Mouse (Mus musculus): ENCODE results near the gene Mrvi1. TPM values are rescaled to one million over a fixed set of nuclear protein-coding genes. Genes with fewer than 3 reads are reported as not detected.

The Mrvi1 gene
- total RNA-seq, 2 experiments from 2014 or later, result 4.7 to 5.2 TPM

DNA sequence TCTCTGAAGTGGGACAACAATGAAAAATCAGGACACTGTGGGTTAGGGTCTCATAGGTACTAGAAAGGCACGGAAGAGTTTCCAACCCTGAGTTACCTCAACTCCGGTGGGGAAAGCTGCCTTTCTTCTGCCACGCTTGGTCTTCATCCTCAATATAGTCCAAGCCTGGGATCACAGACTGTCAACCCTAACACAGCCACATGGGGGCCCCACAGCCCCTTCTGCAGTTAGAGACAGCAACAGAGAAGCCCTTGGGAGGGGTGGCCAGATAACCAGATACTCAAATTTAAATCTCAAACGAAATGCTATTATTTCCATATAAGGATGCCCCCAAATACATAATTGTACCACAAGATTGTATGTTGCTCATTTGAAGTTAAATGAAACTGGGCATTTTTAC is 503 bp upstream of the Mrvi1 start:
- peak; percentile 56 for DNase-seq (ENCODE audit: low spot score)

DNA sequence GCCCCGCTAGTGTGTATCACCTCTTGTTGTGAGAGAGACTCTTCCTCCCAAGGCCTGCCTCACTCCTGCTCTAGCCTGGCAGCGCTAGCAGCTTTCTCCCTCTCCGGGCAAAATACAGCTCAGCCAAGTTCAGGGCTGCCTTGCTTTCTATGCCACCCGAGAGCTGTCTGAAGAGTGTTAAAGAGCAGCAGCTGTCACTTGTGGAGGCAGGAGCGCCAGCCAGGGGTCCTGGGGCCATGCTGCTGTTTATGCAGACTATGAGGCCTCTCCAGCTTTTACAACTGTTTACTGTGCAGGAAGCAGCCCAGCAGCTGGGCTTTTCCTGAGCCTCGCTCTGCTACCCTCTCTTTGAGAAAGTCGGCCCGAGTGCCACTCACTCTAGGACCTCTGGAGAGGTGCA is 1.2 kb downstream of the Mrvi1 start:
- DNase-seq (ENCODE audit: low spot score), result no peak

DNA sequence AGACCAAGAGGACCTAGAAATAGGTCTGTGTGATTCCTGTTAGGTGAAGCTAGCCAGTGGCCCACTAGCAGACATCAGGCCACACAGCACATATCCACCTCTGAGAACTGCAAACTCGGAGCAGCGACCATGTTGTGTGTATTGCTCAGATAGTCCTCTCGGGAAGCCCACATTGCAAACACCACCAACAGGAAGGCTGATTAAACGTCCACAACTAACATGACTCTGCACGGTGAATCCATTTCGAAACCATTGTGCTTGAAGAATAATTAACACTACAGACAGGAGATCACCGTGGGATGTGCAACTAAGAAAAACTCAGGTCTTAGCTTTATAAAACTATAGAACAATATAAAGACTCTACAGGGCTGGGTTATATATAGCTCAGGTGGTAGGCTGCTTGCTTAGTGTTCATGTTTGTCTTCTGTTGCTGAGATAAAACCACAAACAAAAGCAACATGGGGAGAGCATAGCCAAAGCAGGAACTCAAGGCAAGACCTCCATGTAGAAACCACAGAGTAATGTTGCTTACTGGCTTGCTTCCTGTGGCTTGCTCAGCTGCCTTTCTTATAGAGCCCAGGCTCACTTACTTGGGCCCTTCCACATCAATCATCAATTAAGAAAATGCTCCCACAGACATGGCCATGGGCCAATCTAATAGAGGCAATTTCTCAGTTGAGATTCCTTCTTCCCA is 4.4 kb downstream of the Mrvi1 start:
- DNase-seq (ENCODE audit: low spot score), result no peak

DNA sequence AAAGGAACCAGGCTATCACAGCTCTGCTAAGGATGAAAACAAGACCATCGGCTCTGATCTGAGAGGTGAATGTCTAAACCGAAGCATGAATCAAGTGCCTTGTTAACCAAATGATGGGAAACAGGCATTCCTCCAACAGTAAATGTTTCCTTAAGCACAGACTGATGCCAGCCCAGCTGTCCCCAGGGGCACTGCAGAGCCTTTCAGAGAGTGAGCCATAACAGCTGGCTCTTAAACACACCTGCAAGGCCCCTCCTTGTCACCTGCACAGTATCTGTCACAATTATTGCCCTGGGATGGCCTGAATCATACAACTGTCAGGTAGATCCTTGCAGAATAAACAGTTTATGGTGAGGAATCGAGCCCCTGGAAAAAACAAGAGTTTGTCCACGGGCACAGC is 8.8 kb downstream of the Mrvi1 start:
- no peak for DNase-seq (ENCODE audit: low spot score)

DNA sequence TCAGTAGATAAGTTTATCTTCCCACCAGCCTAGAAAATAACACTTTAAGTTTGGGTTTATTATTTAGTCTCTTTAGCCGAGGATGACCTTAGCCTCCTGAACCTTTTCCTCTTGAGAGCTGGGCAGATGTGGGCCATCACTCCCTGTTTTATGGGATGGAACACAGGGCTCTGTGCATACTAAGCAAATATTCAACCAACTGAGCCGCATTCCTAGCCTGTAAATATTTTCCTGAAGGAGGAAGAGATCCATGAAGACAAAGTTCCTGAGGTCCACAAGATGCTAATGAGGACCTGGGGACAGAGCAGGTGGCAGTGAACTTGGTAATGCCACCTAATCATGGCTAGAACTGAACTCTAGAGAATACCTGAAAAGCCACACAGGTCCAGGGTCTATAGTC is 9.5 kb downstream of the Mrvi1 start:
- DNase-seq (ENCODE audit: low spot score), result no peak

DNA sequence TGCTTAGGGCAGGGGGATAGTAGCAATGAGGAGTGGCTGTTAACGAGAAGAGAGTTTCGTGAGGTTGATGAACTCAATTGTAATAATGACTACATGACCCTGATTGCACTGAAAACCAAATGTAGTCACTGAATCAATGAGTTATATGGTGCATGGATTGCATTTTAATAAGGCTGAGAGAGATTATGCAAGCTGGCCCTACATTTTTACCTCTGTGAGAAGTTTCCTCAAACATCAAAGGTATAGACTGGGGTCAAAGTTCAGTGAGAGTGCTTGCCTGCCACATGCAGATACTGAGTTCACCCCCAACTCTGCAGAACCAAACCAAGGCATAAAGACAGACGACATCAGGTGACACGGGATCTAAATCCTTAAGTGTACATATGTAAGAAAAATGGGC is 14.9 kb downstream of the Mrvi1 start:
- DNase-seq (ENCODE audit: low spot score), result no peak

DNA sequence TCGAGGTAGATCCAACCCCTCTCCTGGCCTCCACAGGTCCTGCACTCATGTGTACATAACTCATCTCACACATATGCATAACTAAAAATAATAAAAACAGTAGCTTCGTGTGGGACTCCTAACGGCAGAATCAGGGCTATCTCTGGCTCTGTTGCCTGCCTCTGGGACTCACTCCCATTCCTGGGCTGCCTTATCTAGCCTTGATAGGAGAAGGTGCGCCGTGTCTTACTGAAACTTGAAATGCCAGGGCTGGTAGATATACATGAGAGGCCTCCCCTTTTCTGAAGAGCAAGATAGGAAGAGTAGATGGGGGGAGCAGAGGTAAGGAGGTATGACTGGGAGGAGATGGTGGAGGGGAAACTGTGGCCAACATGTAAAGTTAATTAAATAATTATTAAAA is 15.4 kb downstream of the Mrvi1 start:
- DNase-seq (ENCODE audit: low spot score), result no peak

DNA sequence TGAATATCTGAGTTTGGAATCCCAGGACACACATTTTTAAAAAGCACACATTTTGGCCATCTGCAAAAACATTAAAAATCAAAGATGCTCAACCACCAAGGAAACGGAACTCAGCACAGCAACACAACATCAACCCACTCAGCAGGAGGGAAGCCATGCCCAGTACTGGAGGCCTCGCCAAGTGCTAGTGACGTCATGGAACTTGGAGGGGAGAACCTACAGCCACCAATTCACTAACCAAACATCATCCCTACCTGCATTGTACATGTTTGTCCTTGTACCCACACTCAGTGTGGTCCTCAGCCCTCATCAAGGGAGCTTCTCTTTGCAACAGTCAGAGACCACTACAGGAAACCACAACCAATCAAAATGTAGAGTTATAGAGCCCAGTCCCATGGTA is 16.9 kb downstream of the Mrvi1 start:
- DNase-seq (ENCODE audit: low spot score), result no peak

DNA sequence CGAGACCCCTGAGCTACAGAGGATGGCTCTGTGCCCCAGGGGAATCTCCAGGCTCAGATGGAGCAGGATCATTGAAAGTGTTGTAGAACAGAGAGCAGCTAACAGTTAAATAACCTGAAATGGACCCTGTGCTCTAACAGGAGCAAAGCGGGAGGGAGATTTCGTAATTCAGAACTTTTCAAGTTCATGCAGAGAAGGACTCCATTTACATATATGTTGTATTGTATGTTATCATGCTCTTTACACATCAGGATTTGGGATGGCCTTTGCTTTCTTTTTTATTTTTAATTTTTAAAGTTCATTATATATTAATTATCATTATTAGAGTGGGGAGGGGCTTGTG is 18.6 kb downstream of the Mrvi1 start:
- no peak for DNase-seq (ENCODE audit: low spot score)

DNA sequence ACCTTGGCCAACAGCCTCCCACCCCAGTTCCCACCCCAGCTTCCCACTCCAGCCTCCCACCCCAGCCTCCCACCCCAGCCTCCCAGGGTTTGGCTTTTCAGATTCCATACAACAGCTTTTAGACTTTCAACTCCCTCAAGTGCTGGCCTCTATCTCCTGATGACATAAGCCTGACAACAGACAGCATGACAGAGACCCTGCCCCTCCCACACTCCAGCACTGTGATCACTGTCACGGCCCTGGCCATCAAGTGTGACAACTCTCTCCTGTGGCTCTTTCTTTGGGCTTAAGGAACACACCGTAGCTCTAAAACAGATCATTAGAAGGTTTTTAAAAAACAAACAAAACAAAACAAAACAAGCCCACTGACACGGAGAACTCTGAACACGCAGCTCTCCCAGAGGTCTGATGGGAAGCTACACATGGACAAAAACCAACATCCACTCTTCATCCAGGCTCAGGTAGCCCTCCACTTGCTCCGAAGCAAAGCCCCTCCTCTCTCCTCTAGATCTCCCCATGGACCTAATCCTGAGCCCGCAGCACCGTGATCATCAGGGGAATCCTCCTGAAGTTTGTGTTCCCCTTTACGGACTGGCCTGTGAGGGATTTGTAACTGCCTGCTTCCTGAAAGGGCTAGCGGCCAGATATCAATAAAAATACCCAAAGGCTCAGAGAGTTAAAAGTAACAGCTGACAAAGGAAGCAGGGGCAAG is 19.2 kb downstream of the Mrvi1 start:
- no peak for DNase-seq (ENCODE audit: low spot score)

DNA sequence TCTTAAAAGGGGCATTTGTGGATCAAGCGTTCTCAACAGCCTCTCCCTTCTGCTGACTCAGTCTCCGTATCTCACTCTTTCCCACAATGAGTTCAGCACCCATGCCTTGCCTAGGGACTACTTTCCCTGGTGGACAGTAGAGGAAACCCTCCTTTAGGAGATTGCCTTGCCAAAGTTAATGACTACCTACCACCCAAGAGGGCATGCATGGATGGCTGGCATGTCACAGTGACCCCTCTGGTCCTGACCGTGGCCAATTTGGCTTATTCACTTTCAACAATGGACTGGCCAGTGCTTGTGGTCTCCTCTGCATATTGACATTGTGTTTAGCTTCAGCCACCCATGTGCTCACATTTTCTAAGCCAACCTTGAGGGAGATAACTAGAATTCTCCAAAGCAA is 19.8 kb downstream of the Mrvi1 start:
- no peak for DNase-seq (ENCODE audit: low spot score)

DNA sequence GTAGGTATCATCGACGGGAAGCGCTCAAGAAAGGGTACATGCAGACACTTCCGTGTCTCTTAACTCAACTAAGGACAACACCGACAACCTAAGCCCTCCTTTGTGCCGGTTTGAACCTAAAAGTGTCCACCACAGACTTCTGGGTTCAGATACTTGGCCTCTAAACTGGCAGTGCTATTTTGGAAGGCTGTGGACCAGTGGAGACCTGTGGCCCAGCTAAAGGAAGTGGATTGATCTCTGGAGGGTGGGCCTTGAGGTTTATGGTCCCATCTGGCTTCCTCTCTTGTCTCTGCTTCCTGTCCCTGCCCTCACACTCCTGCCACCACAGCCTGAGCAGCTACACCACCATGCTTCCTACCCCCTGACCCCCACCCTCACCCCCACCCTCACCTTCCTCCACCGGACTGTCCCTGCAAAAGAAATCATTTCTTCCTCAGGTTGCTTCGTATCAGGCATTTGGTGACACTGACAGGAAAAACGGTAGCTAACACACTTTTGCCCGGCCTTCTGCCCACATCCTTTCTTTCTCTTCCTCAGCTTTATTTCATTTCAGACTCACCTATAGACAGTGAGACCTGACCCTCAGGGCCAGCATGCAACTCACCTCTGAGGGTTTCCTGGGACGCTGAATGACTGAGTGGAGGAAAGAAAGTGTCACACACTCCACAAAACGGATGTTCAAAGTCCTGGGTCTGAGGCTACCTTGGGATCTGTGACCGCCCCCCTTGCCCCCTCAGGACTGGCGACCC is 25.7 kb downstream of the Mrvi1 start:
- no peak for DNase-seq (ENCODE audit: low spot score)

DNA sequence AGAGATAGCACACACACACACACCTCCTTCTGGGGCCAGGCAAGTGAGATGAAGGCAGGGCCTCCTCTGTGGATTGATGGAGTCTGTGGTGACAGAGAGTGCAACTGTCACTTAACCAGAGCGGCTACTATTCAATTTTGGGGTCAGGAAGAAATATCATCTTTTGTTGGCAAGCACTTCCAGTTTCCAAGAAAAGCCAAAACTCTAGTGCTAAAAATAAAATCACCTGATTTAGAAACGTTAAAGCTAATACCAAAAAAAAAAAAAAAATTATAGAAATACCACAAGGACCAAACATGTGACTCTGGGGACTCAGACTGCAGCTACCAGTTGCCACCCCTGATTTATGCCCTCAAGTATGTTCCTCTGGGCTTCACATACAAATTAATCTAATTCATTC is 26.7 kb downstream of the Mrvi1 start:
- DNase-seq (ENCODE audit: low spot score), result peak; percentile 25

DNA sequence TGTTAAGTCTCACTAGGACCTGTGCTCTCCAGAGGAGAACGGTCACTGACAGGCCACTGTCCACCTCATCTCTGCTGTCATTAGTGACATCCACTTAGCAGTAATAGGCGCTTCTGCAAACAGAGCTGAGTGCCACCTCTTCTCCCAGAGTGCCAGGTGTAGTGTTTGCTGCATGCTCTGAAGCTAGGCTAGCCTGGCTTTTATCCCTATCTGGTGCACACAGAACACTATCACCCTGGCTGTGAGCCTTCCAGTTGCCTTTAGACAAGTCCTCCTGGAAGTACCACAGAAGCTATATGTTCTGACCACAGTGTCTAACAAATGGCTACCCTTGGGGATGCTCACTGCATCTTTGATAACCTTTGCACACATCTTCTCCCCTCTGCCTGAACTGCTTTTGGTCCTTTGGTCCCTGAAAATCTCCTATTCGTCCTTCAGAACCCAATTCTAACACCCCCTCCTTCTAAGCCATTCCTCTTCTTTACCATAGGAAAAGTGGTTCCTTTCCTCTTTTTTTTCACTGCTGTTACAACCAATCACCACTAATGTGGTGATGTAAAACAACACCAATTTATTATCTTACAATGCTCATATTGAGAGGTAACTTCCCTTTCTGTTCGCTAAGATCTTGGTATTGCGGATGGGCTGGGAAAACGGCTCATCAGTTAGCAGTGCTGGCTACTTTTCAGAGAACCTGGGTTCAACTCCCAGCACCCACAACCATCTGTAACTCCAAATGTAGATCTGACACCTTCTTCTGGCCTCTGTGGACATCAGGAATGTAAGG is 28.0 kb downstream of the Mrvi1 start:
- DNase-seq (ENCODE audit: low spot score), result no peak

DNA sequence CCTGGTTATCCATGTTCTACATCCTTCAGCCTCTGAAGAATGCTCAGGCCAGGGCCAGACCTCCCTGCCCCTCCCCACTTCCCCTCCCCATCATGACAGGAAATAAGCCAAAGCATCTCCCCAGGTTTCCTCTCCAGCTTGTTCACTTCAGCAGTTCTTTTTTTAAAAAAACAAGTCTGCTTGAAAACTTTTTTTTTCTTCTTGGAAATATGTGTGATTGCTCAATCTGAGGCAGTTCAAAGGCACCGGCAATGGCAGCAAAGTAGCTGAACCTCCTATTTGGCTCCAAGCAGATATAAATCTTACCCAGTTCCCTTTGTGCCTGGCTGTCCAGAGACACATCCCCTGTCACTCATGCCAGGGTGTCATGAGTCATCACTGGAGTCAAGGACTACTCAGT is 29.1 kb downstream of the Mrvi1 start:
- DNase-seq (ENCODE audit: low spot score), result peak; percentile 31

DNA sequence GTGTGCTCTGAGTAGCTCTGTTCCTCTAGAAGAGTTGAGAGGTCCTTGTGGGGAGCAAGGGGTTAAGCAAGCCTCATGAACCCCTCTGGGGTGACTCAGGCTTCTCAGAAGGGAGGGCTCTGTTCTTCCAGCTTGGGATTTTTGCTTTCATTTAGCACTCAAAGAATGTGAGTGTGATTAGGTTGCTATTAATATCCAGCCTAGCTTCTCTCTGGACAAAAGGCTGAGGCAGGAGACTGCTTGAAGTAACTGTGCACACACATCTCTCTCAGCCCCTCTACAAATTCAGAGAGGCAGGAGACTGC is 31.7 kb downstream of the Mrvi1 start:
- no peak for DNase-seq (ENCODE audit: low spot score)

DNA sequence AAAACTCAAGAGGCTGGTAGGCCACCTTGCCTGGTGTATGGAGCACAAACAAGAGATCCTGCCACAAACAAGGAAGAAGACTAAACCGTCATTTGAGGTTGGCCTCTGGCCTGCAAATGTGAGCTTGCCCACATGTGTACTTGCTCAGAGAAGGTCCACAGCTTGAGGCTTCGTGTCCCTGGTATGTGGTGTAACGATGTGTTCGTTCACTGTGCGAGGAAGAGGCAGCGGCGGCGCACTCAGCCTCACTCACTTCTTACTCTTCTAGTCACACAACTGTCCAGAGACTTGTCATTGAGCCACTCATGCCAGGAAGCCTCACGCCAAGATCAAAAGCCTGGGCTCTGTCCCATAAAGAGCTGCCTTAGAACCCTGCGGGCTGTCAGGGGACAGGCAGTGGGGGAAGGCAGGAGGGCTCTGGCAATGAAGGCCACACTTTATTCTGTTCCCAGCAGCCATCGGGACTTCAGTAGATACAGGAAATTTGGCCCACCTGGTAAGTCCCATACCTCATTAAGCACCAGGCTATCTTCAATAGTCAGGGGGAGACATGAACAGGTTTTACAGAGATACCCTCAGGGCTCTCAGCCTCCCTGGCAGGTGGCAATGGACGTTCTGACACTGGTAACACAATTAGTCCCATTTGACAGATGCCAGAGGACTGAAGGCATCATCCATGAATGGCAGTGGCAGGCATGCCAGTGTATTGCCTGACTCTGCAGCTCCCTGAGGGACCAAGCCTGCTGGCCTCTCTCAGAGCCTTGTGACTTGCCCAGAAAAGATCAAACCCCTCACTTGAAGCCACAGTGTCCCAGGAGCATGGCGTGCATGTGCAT is 32.3 kb downstream of the Mrvi1 start:
- peak; percentile 22 for DNase-seq (ENCODE audit: low spot score)

DNA sequence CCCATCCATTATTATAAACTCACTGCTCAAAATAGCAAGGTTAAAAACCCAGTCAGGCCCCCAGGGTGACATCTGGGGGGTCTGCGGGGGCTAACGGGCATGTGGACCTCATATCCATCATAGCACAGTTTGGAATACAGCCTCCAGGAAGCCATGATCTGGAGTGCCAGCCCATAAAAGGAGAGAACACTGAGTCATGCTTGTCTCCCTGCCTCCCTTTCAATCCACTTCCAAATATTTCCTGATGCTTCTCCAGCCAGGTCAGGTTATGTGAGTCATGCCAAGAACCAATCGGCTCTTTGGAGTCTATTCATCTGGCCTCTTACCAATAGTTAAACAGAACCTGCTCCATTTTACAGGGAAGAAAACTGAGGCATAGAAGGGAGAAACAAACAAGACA is 33.7 kb downstream of the Mrvi1 start:
- no peak for DNase-seq (ENCODE audit: low spot score)

DNA sequence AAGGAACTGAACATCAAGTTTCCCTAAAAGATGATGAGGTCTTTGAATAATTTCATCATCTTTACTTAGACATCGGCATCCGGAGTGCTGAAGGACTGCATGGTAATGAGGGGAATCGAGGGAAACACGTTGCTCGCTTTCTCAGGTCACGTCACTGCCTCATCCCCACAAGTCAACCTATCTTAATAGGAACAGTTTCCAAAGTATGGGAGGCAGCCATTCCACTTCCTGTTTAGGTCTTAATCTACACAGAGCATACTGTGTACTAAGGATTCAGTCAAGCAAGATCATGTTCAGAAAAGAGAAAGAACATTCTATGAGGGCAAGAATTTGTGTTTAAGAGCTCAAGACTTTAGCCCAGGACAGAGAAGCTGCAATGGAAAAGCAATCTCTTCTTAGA is 34.6 kb downstream of the Mrvi1 start:
- no peak for DNase-seq (ENCODE audit: low spot score)

DNA sequence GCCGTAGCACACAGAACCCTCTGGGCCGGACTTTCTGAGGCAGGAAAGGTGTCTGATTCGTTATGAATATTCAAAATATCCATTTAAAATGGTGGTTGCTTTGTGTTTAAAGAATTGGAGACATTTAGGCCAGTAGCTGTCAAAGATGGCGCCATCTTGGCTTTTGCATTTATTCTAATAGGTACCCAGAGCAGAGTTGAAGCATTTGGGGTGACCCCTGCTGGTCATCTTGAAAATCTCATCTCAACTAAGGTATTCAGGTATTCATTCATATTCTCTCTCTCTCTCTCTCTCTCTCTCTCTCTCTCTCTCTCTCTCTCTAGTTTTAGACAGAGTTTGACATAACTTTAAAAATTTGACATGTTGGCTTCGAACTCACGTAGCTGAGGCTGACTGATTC is 35.5 kb downstream of the Mrvi1 start:
- no peak for DNase-seq (ENCODE audit: low spot score)

DNA sequence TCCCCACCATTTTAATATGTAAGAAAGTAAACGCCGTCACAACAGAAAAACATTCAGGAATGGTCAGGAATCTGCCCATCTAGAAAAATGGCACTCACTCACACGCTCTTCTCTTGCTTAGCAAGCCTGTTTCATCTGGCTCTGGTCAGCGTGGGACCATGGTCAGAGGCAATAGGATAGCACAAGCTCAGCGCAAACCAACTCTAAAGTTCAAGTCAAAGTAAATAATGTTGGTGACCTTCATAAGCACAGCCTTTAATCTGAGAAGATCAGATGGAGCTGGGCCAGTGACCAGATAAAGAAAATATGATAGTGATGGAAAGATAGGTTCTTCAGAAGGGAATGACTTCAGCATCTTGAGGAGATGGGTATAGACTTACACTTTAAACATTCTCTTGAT is 37.9 kb downstream of the Mrvi1 start:
- DNase-seq (ENCODE audit: low spot score), result no peak
